Mouse (Mus musculus) cerebellum, adult 2 months (tissue): ENCODE data around the gene Cbarp.

Experiments
- CTCF ChIP-seq: fragments of 200-500 bp; IDR thresholded peaks from 2 replicates; pipeline ENCODE4 v1.5.1; 2011; ENCODE audit warnings: low read depth, mild to moderate bottlenecking, control low read depth, low read length, moderate library complexity, borderline replicate concordance; ENCODE audit not compliant: insufficient read depth
- POLR2A ChIP-seq: fragments of 200-500 bp; IDR thresholded peaks from 2 replicates; pipeline ENCODE4 v1.6.1; 2011; ENCODE audit warnings: low read length, control low read depth, borderline replicate concordance; ENCODE audit not compliant: insufficient read depth

GRCm38 (mm10) chr10:80105926-80106325, 34.7 kb downstream of the Cbarp start:
- TF ChIP-seq POLR2A: no peak
- no peak for TF ChIP-seq CTCF
